Comparison of ENCODE assay signal across 16 mouse cellular contexts in the genomic region with DNA sequence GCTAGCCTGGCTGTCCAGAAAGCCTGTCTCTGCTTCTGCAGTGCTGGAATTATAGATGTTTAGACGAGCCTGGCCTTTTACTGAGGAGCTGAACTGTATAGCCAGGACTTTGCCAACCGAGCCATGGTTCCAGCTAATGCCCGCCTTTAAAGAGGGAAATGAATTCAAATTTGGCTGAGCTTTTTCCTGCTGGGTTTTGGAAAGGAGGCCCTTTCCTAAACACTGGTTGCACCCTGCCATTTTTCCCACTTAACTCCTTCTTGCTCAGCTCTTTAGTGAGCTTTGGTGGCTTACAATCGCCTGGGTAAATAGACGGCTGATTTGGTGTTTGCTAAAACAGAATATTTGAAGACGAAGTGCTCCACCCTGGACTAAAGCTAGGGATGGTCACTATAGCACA.
DNase-seq lines count a peak whose midpoint lies in the region; ATAC-seq and TF ChIP-seq lines count a peak whose summit lies in the region.
"Had no signal": no experiment of that assay in that cellular context is flagged by ENCODE, and none has a peak within 500 bp of the region (broad histone marks: within the 10 kb centered on the region; RNA-seq: fewer than 3 reads in every experiment).

No protein-coding gene starts in this region.

- intact Hi-C loops in gastrocnemius, postnatal 36 days (cut with DNase I) = no loop called here

- peak overlapping the region; percentile 42; the same call in 1 of the 2 replicates for H3K27ac ChIP-seq in lung, embryonic 14.5 days (ENCODE audit: low read depth)
- H3K27ac ChIP-seq in embryonic facial prominence, embryonic 14.5 days (replicated peaks; ENCODE audit: low read depth, low read length) = 0 out of 2 replicates have a peak overlapping the region, but pooled peaks have one; percentile 5
- peak overlapping the region; percentile 31 for H3K27ac ChIP-seq in forebrain, embryonic 16.5 days (ENCODE audit: low read length)
- peak overlapping the region; percentile 6; the same call in 1 of the 2 replicates for H3K27ac ChIP-seq in midbrain, postnatal 0 days (ENCODE audit: low read depth, low read length)

- H3K9me3 ChIP-seq in lung, embryonic 14.5 days (ENCODE audit: low read depth, low read length) = no peaks in the 10 kb centered on the region
- H3K9me3 ChIP-seq in embryonic facial prominence, embryonic 14.5 days (ENCODE audit: control insufficient read depth, low read length) = no peaks in the 10 kb centered on the region
- H3K9me3 ChIP-seq in forebrain, embryonic 16.5 days (ENCODE audit: control insufficient read depth, low read length) = no peaks in the 10 kb centered on the region
- H3K9me3 ChIP-seq in midbrain, postnatal 0 days (ENCODE audit: low read length) = no peaks in the 10 kb centered on the region
- H3K9me3 ChIP-seq: heart, embryonic 12.5 days had no signal

- no peaks in the 10 kb centered on the region for H3K27me3 ChIP-seq in lung, embryonic 14.5 days (ENCODE audit: insufficient read depth, low read length)
- H3K27me3 ChIP-seq in embryonic facial prominence, embryonic 14.5 days (replicated peaks; ENCODE audit: control insufficient read depth, insufficient read depth, low read length) = no peaks in the 10 kb centered on the region
- no peaks in the 10 kb centered on the region for H3K27me3 ChIP-seq in forebrain, embryonic 16.5 days (replicated peaks; ENCODE audit: control insufficient read depth, insufficient read depth, low read length)
- H3K27me3 ChIP-seq in midbrain, postnatal 0 days (ENCODE audit: insufficient read depth, low read length) = 0 out of 2 replicates have a peak, but pooled peaks cover 3% of the 10 kb centered on the region
- H3K27me3 ChIP-seq: heart, embryonic 12.5 days; Patski had no signal

- H3K4me2 ChIP-seq in lung, embryonic 14.5 days = no peak overlapping the region
- no peak overlapping the region for H3K4me2 ChIP-seq in embryonic facial prominence, embryonic 14.5 days (ENCODE audit: low read depth, low read length)
- H3K4me2 ChIP-seq in forebrain, embryonic 16.5 days (ENCODE audit: low read length) = no peak overlapping the region; the same call in 1 of the 2 replicates
- no peak overlapping the region for H3K4me2 ChIP-seq in midbrain, postnatal 0 days (ENCODE audit: low read depth, low read length, poor library complexity, severe bottlenecking)

- WGBS in lung, embryonic 14.5 days = 64% methylated on average over 6 of the region's 6 CpGs
- 74% methylated on average over 6 of the region's 6 CpGs for WGBS in embryonic facial prominence, embryonic 14.5 days
- WGBS in forebrain, embryonic 16.5 days = 10% methylated on average over 6 of the region's 6 CpGs
- 60% methylated on average over 6 of the region's 6 CpGs for WGBS in midbrain, postnatal 0 days

- no peak for TF ChIP-seq CTCF in lung, embryonic 14.5 days (IDR thresholded peaks at IDR 0.05; ENCODE audit: low read depth)
- TF ChIP-seq CTCF in midbrain, postnatal 0 days (IDR thresholded peaks at IDR 0.05) = no peak

- H3K36me3 ChIP-seq in lung, embryonic 14.5 days (ENCODE audit: insufficient read depth) = no peaks in the 10 kb centered on the region
- H3K36me3 ChIP-seq in embryonic facial prominence, embryonic 14.5 days (ENCODE audit: control insufficient read depth, insufficient read depth, low read length) = no peaks in the 10 kb centered on the region
- no peaks in the 10 kb centered on the region for H3K36me3 ChIP-seq in forebrain, embryonic 16.5 days (ENCODE audit: control insufficient read depth, insufficient read depth)
- no peaks in the 10 kb centered on the region for H3K36me3 ChIP-seq in midbrain, postnatal 0 days (ENCODE audit: insufficient read depth, low read length)
- H3K36me3 ChIP-seq: heart, embryonic 12.5 days had no signal

- ATAC-seq in lung, embryonic 14.5 days (ENCODE audit: insufficient read depth) = no peak
- ATAC-seq in embryonic facial prominence, embryonic 14.5 days (ENCODE audit: low read depth) = no peak
- peak; percentile 39 for ATAC-seq in forebrain, embryonic 16.5 days
- ATAC-seq in midbrain, postnatal 0 days (ENCODE audit: low FRiP score) = no peak
- ATAC-seq: activated CD4-positive, CD25-positive, alpha-beta regulatory T cell, adult 4 months; Patski had no signal

- H3K4me1 ChIP-seq in lung, embryonic 14.5 days (ENCODE audit: insufficient read depth) = peaks cover 15% of the 10 kb centered on the region
- peaks cover 18% of the 10 kb centered on the region for H3K4me1 ChIP-seq in embryonic facial prominence, embryonic 14.5 days (ENCODE audit: control insufficient read depth, insufficient read depth, low read length)
- H3K4me1 ChIP-seq in forebrain, embryonic 16.5 days (replicated peaks; ENCODE audit: control insufficient read depth, insufficient read depth, low read length) = peaks cover 24% of the 10 kb centered on the region
- peaks cover 4% of the 10 kb centered on the region; the same call in 1 of the 2 replicates for H3K4me1 ChIP-seq in midbrain, postnatal 0 days (ENCODE audit: insufficient read depth, low read length)

- no peak for DNase-seq in lung, embryonic 14.5 days
- DNase-seq in lung, postnatal 10 days = no peak
- DNase-seq in embryonic facial prominence, embryonic 14.5 days (ENCODE audit: low spot score) = no peak
- DNase-seq in midbrain, postnatal 0 days (ENCODE audit: low spot score) = no peak
- DNase-seq in gastrocnemius, postnatal 36 days = no peak
- DNase-seq in cerebellum, postnatal 4 days (ENCODE audit: low spot score in 2 of 2) = no peak
- DNase-seq: adrenal gland, postnatal 14 days; cerebellum, adult 2 months; heart, postnatal 36 days; kidney, adult 8-10 months; layer of hippocampus, postnatal 36 days; thymus, postnatal 4 days had no signal

- H3K4me3 ChIP-seq in lung, embryonic 14.5 days (ENCODE audit: low read depth, low read length) = no peak overlapping the region
- no peak overlapping the region for H3K4me3 ChIP-seq in embryonic facial prominence, embryonic 14.5 days (ENCODE audit: low read depth, low read length)
- no peak overlapping the region for H3K4me3 ChIP-seq in forebrain, embryonic 16.5 days (replicated peaks; ENCODE audit: low read length)
- H3K4me3 ChIP-seq in midbrain, postnatal 0 days (ENCODE audit: low read depth, low read length) = no peak overlapping the region
- H3K4me3 ChIP-seq: heart, embryonic 12.5 days had no signal

- H3K9ac ChIP-seq in lung, embryonic 14.5 days = no peak overlapping the region
- H3K9ac ChIP-seq in embryonic facial prominence, embryonic 14.5 days (ENCODE audit: low read depth, low read length) = no peak overlapping the region
- H3K9ac ChIP-seq in forebrain, embryonic 16.5 days (replicated peaks; ENCODE audit: low read depth, low read length) = no peak overlapping the region
- no peak overlapping the region for H3K9ac ChIP-seq in midbrain, postnatal 0 days (replicated peaks; ENCODE audit: low read length, poor library complexity, severe bottlenecking)
- H3K9ac ChIP-seq: heart, embryonic 12.5 days had no signal
